Mouse (Mus musculus) neutrophil, adult 5-6 weeks (primary cell): ENCODE measurements at regions not wholly inside any gene's neighbourhood (a gene's known extent, or its start where the extent isn't known, plus 50 kb on each side); places are given as distances from the start of the nearest gene placed in this dataset.

Experiments
- ATAC-seq: fragments of 151-379, 151-347 bp; 2 replicates; pipeline ENCODE4 v1.8.0; 2017; ENCODE audit warnings: mild to moderate bottlenecking, moderate TSS enrichment; ENCODE audit not compliant: insufficient number of reproducible peaks, poor library complexity, low FRiP score, severe bottlenecking; ENCODE audit errors: extremely low read depth

GRCm38 (mm10) chr7:130091942-130092341 is 428.2 kb downstream of the Ate1 start:
- ATAC-seq = no peak

GRCm38 (mm10) chr7:130095141-130095540 is 425.0 kb downstream of the Ate1 start:
- no peak for ATAC-seq

- no peak for ATAC-seq
Measured at GRCm38 (mm10) chr7:130098606-130099005, 421.6 kb downstream of the Ate1 start.

GRCm38 (mm10) chr7:130102671-130103070 is 417.5 kb downstream of the Ate1 start:
- no peak for ATAC-seq

- no peak for ATAC-seq
Measured at GRCm38 (mm10) chr7:130106961-130107360, 413.2 kb downstream of the Ate1 start.

- ATAC-seq = no peak
Measured at GRCm38 (mm10) chr7:130108362-130108761, 411.8 kb downstream of the Ate1 start.
